Mouse (Mus musculus): ENCODE measurements around the gene Gpc4. TPM values are rescaled to one million over a fixed set of nuclear protein-coding genes. Genes with fewer than 3 reads are reported as not detected.

Gpc4 gene
- polyA plus RNA-seq (2012; rRNA removed) (81.8 and 90.0 TPM in 2 replicates), polyA plus RNA-seq (2014; fragmentation: Nextera tagmentation; extraction: Ambion mirVana) (88.5 and 95.1 TPM in 2 replicates)

DNA sequence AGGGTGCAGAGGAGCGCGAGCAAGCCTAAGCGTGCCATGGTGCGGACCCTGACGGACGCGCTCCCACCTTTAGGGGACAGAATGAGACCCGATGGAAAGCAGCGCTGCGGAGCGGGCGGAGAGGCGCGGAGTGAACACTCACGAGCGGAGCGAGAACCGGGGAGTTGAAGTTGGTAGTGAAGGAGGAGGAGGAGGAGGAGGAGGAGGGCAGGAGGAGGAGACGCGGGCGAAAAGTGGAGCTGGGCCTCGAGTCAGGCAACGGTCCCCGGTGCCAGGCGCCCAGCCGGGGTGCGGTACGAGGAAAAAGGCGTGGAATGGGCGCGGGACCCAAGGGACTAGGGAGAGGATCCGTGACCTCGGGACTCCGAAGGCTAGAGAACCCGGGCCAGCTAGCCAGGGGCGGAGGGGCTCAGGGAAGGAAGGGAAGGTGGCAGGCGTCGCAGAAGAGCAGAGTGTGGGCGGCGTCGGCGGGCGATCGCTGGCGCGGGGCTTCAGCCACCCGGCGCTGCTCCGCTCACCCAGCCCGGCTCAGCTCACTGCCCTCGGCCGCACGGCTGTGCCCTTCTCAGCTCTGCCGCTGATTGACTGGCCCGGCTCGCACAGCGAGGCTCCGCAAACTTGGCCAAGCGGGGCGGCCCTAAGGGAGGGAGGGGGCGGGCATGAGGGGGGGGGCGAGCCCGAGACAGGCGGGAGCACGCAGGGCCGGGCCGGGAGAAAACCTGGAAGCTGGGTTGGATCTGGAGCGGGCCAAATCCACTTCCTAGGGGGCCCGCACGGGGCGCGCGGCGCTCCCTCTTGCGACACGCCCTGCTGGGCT lies at the start of gene Gpc4:
Gene Gpc4 (minus strand): TSS at position 515 of the 817 bp plus-strand sequence.
- Histone ChIP-seq H3K4me2 (replicated peaks; ENCODE audit: low read depth, low read length, severe bottlenecking) (peak within 1 kb of the TSS; percentile 50), H3K36me3 (ENCODE audit: control insufficient read depth, insufficient read depth, low read length) (no peaks in the 10 kb centered on the region), H3K9me3 (ENCODE audit: control insufficient read depth, low read length) (no peaks in the 10 kb centered on the region), H3K9ac (ENCODE audit: low read depth, low read length, severe bottlenecking) (peak within 1 kb of the TSS; percentile 73), H3K4me1 (ENCODE audit: control insufficient read depth, insufficient read depth, low read length) (0 out of 2 replicates have a peak, but pooled peaks cover 6% of the 10 kb centered on the region), H3K27ac (replicated peaks; ENCODE audit: low read depth, low read length) (peak within 1 kb of the TSS; percentile 71), H3K27me3 (ENCODE audit: control insufficient read depth, insufficient read depth, low read length) (no peaks in the 10 kb centered on the region), H3K4me3 (replicated peaks; ENCODE audit: low read length) (peak within 1 kb of the TSS; percentile 55)
- DNase-seq (ENCODE audit: low spot score), result peak; percentile 80
- TF ChIP-seq POLR2A (IDR thresholded peaks at IDR 0.05; ENCODE audit: borderline replicate concordance, extremely low read depth, insufficient read depth, insufficient read length), result 0 out of 2 replicates have a peak, but pooled peaks have one; percentile 29
- WGBS, result 22% methylated on average over 43 of the region's 76 CpGs
- peak; percentile 93 for ATAC-seq (ENCODE audit: low FRiP score, low read depth)

DNA sequence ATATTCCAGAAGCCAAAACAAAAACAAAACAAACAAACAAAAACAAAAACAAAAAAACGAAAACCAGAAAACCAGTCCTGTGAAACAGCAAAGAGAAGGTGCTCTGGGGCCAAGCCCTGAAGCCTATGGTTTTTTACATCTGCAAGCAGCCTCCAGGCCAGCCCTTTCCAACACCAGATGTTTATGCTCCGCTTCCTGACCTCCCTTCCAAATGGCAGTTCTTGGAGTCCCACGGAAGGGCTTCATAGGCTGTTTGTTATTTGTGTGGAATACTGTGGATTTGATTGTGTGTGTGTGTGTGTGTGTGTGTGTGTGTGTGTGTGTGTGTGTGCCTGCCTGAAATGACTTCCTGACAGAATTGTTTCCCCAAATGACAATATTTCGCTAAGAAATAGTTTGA lies 47.8 kb upstream of the Gpc4 start:
- no peak overlapping the region for H3K27ac ChIP-seq (replicated peaks; ENCODE audit: low read depth, low read length)
- ATAC-seq (ENCODE audit: low FRiP score, low read depth) (no peak), DNase-seq (ENCODE audit: low spot score) (no peak)
- H3K4me2 ChIP-seq (replicated peaks; ENCODE audit: low read depth, low read length, severe bottlenecking), result no peak overlapping the region
- 49% methylated on average over 4 of the region's 4 CpGs for WGBS
- H3K9me3 ChIP-seq (ENCODE audit: control insufficient read depth, low read length), result no peaks in the 10 kb centered on the region
- no peaks in the 10 kb centered on the region for H3K36me3 ChIP-seq (ENCODE audit: control insufficient read depth, insufficient read depth, low read length)
- H3K27me3 ChIP-seq (ENCODE audit: control insufficient read depth, insufficient read depth, low read length), result no peaks in the 10 kb centered on the region
- H3K4me1 ChIP-seq (ENCODE audit: control insufficient read depth, insufficient read depth, low read length), result no peaks in the 10 kb centered on the region; the same call in 1 of the 2 replicates
- no peak overlapping the region for H3K4me3 ChIP-seq (replicated peaks; ENCODE audit: low read length)
- H3K9ac ChIP-seq (ENCODE audit: low read depth, low read length, severe bottlenecking), result no peak overlapping the region
- no peak for TF ChIP-seq POLR2A (IDR thresholded peaks at IDR 0.05; ENCODE audit: borderline replicate concordance, extremely low read depth, insufficient read depth, insufficient read length)

DNA sequence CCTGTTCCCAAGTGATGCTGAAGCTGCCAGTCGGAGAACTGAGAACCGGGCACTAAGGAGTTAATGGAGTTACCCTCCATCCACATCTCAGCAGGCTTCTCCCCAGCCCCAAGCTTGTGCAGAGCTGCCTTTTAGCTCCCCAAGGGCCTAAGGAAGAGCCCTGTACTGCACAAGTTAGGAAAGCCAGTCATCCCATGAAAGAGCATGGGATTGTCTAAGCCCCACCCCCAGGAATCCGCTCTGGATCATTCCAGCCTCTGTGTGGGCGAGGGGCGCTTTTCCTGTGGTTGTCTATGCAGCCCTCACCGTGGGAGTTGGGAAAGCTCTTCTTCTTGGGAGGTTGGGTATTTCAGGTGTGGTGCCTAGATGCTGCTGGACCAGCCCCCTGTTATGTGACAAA lies 34.8 kb upstream of the Gpc4 start:
- Histone ChIP-seq H3K9me3 (ENCODE audit: control insufficient read depth, low read length) (no peaks in the 10 kb centered on the region), H3K4me1 (ENCODE audit: control insufficient read depth, insufficient read depth, low read length) (peaks cover 6% of the 10 kb centered on the region; the same call in 1 of the 2 replicates), H3K9ac (ENCODE audit: low read depth, low read length, severe bottlenecking) (no peak overlapping the region), H3K4me2 (replicated peaks; ENCODE audit: low read depth, low read length, severe bottlenecking) (no peak overlapping the region), H3K36me3 (ENCODE audit: control insufficient read depth, insufficient read depth, low read length) (no peaks in the 10 kb centered on the region), H3K27ac (replicated peaks; ENCODE audit: low read depth, low read length) (no peak overlapping the region), H3K4me3 (replicated peaks; ENCODE audit: low read length) (no peak overlapping the region), H3K27me3 (ENCODE audit: control insufficient read depth, insufficient read depth, low read length) (no peaks in the 10 kb centered on the region)
- WGBS, result 34% methylated on average over 6 of the region's 6 CpGs
- DNase-seq (ENCODE audit: low spot score) (peak; percentile 29), ATAC-seq (ENCODE audit: low FRiP score, low read depth) (no peak)
- no peak for TF ChIP-seq POLR2A (IDR thresholded peaks at IDR 0.05; ENCODE audit: borderline replicate concordance, extremely low read depth, insufficient read depth, insufficient read length)

DNA sequence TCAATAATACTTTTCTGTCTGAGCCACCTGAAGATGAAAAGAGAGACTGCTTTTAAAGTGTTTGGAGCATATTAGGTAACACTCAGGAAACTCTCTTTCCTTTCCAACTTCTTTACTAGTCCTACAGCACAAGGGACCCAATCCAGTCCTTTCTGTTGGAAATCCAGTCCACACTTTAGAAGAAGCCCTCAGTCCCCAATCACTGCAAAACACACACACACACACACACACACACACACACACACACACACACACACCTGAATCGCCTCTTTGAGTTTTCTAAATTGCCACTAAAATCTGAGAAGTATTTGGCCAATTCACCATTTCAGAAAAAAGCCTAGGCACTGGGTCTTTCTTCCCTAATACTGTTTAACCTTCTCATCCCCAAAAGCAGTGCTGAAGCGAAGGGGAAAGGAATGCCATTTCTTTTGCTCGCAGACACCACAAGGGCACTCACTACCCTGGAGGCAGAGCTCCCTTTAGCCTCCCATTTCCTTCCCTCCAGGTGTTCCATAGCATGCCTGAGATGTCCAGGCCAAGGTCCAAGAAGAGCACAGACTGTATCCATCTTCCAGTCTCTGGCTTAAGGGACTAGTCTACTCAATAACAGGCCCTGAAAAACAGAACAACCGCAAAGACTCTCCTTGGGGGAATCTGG lies 28.4 kb upstream of the Gpc4 start:
- Histone ChIP-seq H3K4me3 (replicated peaks; ENCODE audit: low read length) (no peak overlapping the region), H3K4me2 (replicated peaks; ENCODE audit: low read depth, low read length, severe bottlenecking) (no peak overlapping the region), H3K27me3 (ENCODE audit: control insufficient read depth, insufficient read depth, low read length) (no peaks in the 10 kb centered on the region), H3K36me3 (ENCODE audit: control insufficient read depth, insufficient read depth, low read length) (no peaks in the 10 kb centered on the region), H3K4me1 (ENCODE audit: control insufficient read depth, insufficient read depth, low read length) (peaks cover 3% of the 10 kb centered on the region; the same call in 1 of the 2 replicates), H3K27ac (replicated peaks; ENCODE audit: low read depth, low read length) (no peak overlapping the region), H3K9me3 (ENCODE audit: control insufficient read depth, low read length) (no peaks in the 10 kb centered on the region), H3K9ac (ENCODE audit: low read depth, low read length, severe bottlenecking) (no peak overlapping the region)
- no peak; the same call in 1 of the 2 replicates for ATAC-seq (ENCODE audit: low FRiP score, low read depth)
- peak; percentile 68 for DNase-seq (ENCODE audit: low spot score)
- 29% methylated on average over 4 of the region's 4 CpGs for WGBS
- no peak for TF ChIP-seq POLR2A (IDR thresholded peaks at IDR 0.05; ENCODE audit: borderline replicate concordance, extremely low read depth, insufficient read depth, insufficient read length)

DNA sequence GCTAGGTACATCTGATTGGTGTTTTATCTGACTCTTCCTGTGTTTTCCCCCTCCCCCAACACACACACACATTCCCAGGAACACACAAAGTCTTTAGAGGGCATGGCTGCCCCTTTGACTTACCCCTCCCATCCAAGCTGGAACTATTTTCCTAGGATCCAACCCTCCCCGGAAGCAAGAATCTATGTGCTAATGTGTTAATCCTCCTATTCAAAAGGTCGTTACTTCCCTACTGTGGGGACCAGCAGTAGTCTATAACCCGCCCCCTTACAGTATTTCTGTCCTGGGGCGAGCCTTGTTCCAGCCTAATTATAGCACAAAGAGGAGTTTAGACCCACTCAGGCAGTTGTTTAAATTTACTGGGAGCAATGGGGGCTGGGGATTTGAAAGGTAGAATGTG lies 24.0 kb upstream of the Gpc4 start:
- Histone ChIP-seq H3K9ac (ENCODE audit: low read depth, low read length, severe bottlenecking) (no peak overlapping the region), H3K9me3 (ENCODE audit: control insufficient read depth, low read length) (no peaks in the 10 kb centered on the region), H3K4me1 (ENCODE audit: control insufficient read depth, insufficient read depth, low read length) (peaks cover 3% of the 10 kb centered on the region; the same call in 1 of the 2 replicates), H3K4me2 (replicated peaks; ENCODE audit: low read depth, low read length, severe bottlenecking) (no peak overlapping the region), H3K27ac (replicated peaks; ENCODE audit: low read depth, low read length) (no peak overlapping the region), H3K36me3 (ENCODE audit: control insufficient read depth, insufficient read depth, low read length) (no peaks in the 10 kb centered on the region), H3K27me3 (ENCODE audit: control insufficient read depth, insufficient read depth, low read length) (no peaks in the 10 kb centered on the region), H3K4me3 (replicated peaks; ENCODE audit: low read length) (no peak overlapping the region)
- DNase-seq (ENCODE audit: low spot score), result no peak
- 25% methylated on average over 4 of the region's 4 CpGs for WGBS
- TF ChIP-seq POLR2A (IDR thresholded peaks at IDR 0.05; ENCODE audit: borderline replicate concordance, extremely low read depth, insufficient read depth, insufficient read length), result no peak
- ATAC-seq (ENCODE audit: low FRiP score, low read depth), result no peak

Data from limb, embryonic 14.5 days (tissue).